In the genomic region with DNA sequence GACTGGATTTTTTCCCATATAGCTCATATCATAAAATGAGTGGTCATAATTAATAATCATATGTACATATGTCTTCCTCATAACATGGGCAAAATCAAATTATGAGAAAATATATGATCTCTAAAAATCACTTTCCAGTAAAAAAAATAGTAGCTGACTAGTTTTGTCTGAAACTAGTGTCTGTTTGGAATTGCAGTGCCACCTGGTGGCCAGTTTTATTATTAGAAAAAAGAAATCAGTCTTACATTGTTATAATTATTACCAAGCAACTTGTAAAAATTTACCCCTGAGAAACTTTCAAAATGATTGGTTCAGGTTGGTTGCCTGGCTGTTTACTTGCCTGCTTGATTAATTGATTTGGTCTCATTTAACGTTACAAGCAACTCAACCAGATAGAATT, we compare ENCODE assay signal across 9 mouse cellular contexts. TPM values are rescaled to one million over a fixed set of nuclear protein-coding genes. Genes with fewer than 3 reads are reported as not detected.
A peak's percentile ranks its signal among the peaks of the same experiment; 100 is the strongest.
DNase-seq lines count a peak whose midpoint lies in the region; ATAC-seq and TF ChIP-seq lines count a peak whose summit lies in the region.
"Had no signal": no experiment of that assay in that cellular context is flagged by ENCODE, and none has a peak within 500 bp of the region (broad histone marks: within the 10 kb centered on the region; RNA-seq: fewer than 3 reads in every experiment).

No protein-coding gene starts in this region.

- no peaks in the 10 kb centered on the region for H3K27me3 ChIP-seq in liver, postnatal 0 days (ENCODE audit: insufficient read depth, low read length)
- H3K27me3 ChIP-seq: heart, embryonic 15.5 days had no signal

- H3K4me3 ChIP-seq in ES-E14 (ENCODE audit: insufficient read depth in 1 of 2, low read depth in 1 of 2, low read length in 2 of 2, poor library complexity in 1 of 2, severe bottlenecking in 1 of 2): no peak overlapping the region
- H3K4me3 ChIP-seq in liver, postnatal 0 days (ENCODE audit: low read depth, low read length): no peak overlapping the region
- H3K4me3 ChIP-seq: heart, embryonic 15.5 days had no signal

- no peaks in the 10 kb centered on the region for H3K9me3 ChIP-seq in ES-E14 (ENCODE audit: control insufficient read depth, insufficient read depth, low read depth, low read length)
- no peaks in the 10 kb centered on the region for H3K9me3 ChIP-seq in liver, postnatal 0 days (ENCODE audit: low read length)
- H3K9me3 ChIP-seq: heart, embryonic 15.5 days had no signal

- TF ChIP-seq CTCF in liver, postnatal 0 days (IDR thresholded peaks at IDR 0.05; ENCODE audit: low read depth): peak; percentile 60

- no peak overlapping the region for H3K9ac ChIP-seq in ES-E14 (ENCODE audit: insufficient read depth, low read depth, low read length, poor library complexity, severe bottlenecking)
- H3K9ac ChIP-seq in liver, postnatal 0 days (replicated peaks): no peak overlapping the region
- H3K9ac ChIP-seq: heart, embryonic 15.5 days had no signal

- H3K4me1 ChIP-seq in ES-E14 (ENCODE audit: control insufficient read depth in 2 of 2, insufficient read depth in 2 of 2, low read length in 2 of 2, poor library complexity in 1 of 2): no peaks in the 10 kb centered on the region
- H3K4me1 ChIP-seq in liver, postnatal 0 days (ENCODE audit: insufficient read depth): no peaks in the 10 kb centered on the region
- H3K4me1 ChIP-seq: heart, embryonic 15.5 days had no signal

- no peak overlapping the region for H3K4me2 ChIP-seq in liver, postnatal 0 days (ENCODE audit: low read depth, low read length)
- H3K4me2 ChIP-seq: heart, embryonic 15.5 days had no signal

- no peak overlapping the region for H3K27ac ChIP-seq in ES-E14 (ENCODE audit: insufficient read depth, low read depth, low read length, poor library complexity, severe bottlenecking)
- H3K27ac ChIP-seq in liver, postnatal 0 days (ENCODE audit: low read depth): no peak overlapping the region
- H3K27ac ChIP-seq: heart, embryonic 15.5 days had no signal

- no peak for TF ChIP-seq EP300 in liver, postnatal 0 days (IDR thresholded peaks at IDR 0.05; ENCODE audit: low read depth)

- DNase-seq in cerebellum, postnatal 10 days: peak; percentile 41 to 79
- DNase-seq in layer of hippocampus, adult 9-10 months (ENCODE audit: low spot score): peak; percentile 59
- DNase-seq in layer of hippocampus, postnatal 36 days: no peak
- DNase-seq in ES-E14 (ENCODE audit: low read depth, low spot score): peak; percentile 35
- DNase-seq in embryo, embryonic 9.5 days (ENCODE audit: extremely low spot score): peak; percentile 48
- DNase-seq in liver, postnatal 0 days: peak; percentile 18
- DNase-seq in frontal cortex, postnatal 10 days (ENCODE audit: low spot score in 2 of 2): no peak

- 82% methylated on average over 1 of the region's 1 CpGs for WGBS in liver, postnatal 0 days (ENCODE audit: insufficient replicate concordance)

- no peak for ATAC-seq in cerebellum, adult (ENCODE audit: insufficient number of reproducible peaks, low FRiP score, low TSS enrichment)
- no peak for ATAC-seq in liver, postnatal 0 days

- peaks cover 7% of the 10 kb centered on the region for H3K36me3 ChIP-seq in ES-E14 (ENCODE audit: control insufficient read depth, insufficient read depth, low read length, poor library complexity, severe bottlenecking)
- peaks cover 22% of the 10 kb centered on the region for H3K36me3 ChIP-seq in liver, postnatal 0 days (replicated peaks; ENCODE audit: insufficient read depth, low read length)

- in situ Hi-C loops in ES-E14 (cut with MboI; ENCODE audit: low sequenced_read_pairs in 2 of 2, unreplicated experiment in 2 of 2): no loop called here

TF ChIP-seq in ES-E14, 5 proteins besides CTCF, POLR2A, EP300 and RAD21:
- TF ChIP-seq ZC3H11A (IDR thresholded peaks at IDR 0.05; ENCODE audit: borderline replicate concordance, low read depth, low read length): no peak
- TF ChIP-seq CHD2 (IDR thresholded peaks at IDR 0.05; ENCODE audit: low read depth, low read length): no peak
- TF ChIP-seq MAFK (IDR thresholded peaks at IDR 0.05; ENCODE audit: insufficient read depth, low read depth, low read length): no peak
- peak; percentile 68; the same call in 1 of the 2 replicates for TF ChIP-seq ZNF384 (IDR thresholded peaks at IDR 0.05; ENCODE audit: low read depth, low read length)
- TF ChIP-seq HCFC1 (IDR thresholded peaks at IDR 0.05; ENCODE audit: borderline replicate concordance, insufficient read depth, low read length): no peak
TF ChIP-seq in ES-E14: peak in this region for 1.

RNA-seq across cellular contexts. Expression of a gene that starts 30.8 kb away (rescaled TPM):
- total RNA-seq in layer of hippocampus, postnatal 36 days (2021): 1 to 10 TPM; 2.2 to 3.4 TPM
- total RNA-seq in ES-E14 (2012; rRNA removed): 1.7 and 2.3 TPM in 2 replicates
- 0.08 and 0.09 TPM in 2 replicates for polyA plus RNA-seq in liver, postnatal 0 days (2015; fragmentation: Nextera tagmentation; extraction: Ambion mirVana)

RNA-seq across cellular contexts. Expression of a gene that starts 42.3 kb away (rescaled TPM):
- 10 to 100 TPM; 85.6 to 87.7 TPM for total RNA-seq in layer of hippocampus, postnatal 36 days (2021)
- 40.2 and 41.0 TPM in 2 replicates for total RNA-seq in ES-E14 (2012; rRNA removed)
- 5.6 and 6.2 TPM in 2 replicates for polyA plus RNA-seq in liver, postnatal 0 days (2015; fragmentation: Nextera tagmentation; extraction: Ambion mirVana)

RNA-seq across cellular contexts. Expression of a gene that starts 42.4 kb away (rescaled TPM):
- total RNA-seq in layer of hippocampus, postnatal 36 days (2021): 10 to 100 TPM; 16.4 to 16.9 TPM
- total RNA-seq in ES-E14 (2012; rRNA removed): 8.0 and 10.8 TPM in 2 replicates
- 1.3 and 1.4 TPM in 2 replicates for polyA plus RNA-seq in liver, postnatal 0 days (2015; fragmentation: Nextera tagmentation; extraction: Ambion mirVana)

RNA-seq across cellular contexts. Expression of a gene that starts 42.4 kb away (rescaled TPM):
- total RNA-seq in layer of hippocampus, postnatal 36 days (2021): 10 to 100 TPM in 1 of 2 experiments, 1 to 10 TPM in 1; 9.5 to 11.6 TPM
- total RNA-seq in ES-E14 (2012; rRNA removed): 11.9 and 12.4 TPM in 2 replicates
- 0.83 and 1.4 TPM in 2 replicates for polyA plus RNA-seq in liver, postnatal 0 days (2015; fragmentation: Nextera tagmentation; extraction: Ambion mirVana)

Comparison
In these comparisons a context has a peak if more than half of its experiments do, and no peak if none do; other contexts are left out.
1. DNase-seq: peak in cerebellum, postnatal 10 days (2 of 2), layer of hippocampus, adult 9-10 months (single experiment), ES-E14 (single experiment), embryo, embryonic 9.5 days (single experiment) and liver, postnatal 0 days (single experiment); none in layer of hippocampus, postnatal 36 days (0 of 2) and frontal cortex, postnatal 10 days (0 of 2).